Mouse (Mus musculus) midbrain, embryonic 15.5 days (tissue): ENCODE results near the gene Ntmt1. TPM values are rescaled to one million over a fixed set of nuclear protein-coding genes. Genes with fewer than 3 reads are reported as not detected.
A peak's percentile ranks its signal among the peaks of the same experiment; 100 is the strongest.

Source experiments
- ATAC-seq: fragments of 200-750 bp; cut with Nextera tagmentation; replicated peaks from 2 replicates; pipeline ENCODE4 v1.8.0; 2017; ENCODE audit warnings: moderate TSS enrichment
- H3K27ac ChIP-seq: fragments of 300-500 bp; sonication (generic); 2 replicates; pipeline ENCODE4 v1.5.1; 2015; ENCODE audit warnings: mild to moderate bottlenecking, inconsistent platforms
- H3K27me3 ChIP-seq: fragments of 300-500 bp; sonication (generic); replicated peaks from 2 replicates; pipeline ENCODE4 v1.6.1; 2015; ENCODE audit warnings: inconsistent platforms
- H3K36me3 ChIP-seq: fragments of 300-500 bp; sonication (generic); replicated peaks from 2 replicates; pipeline ENCODE4 v1.6.1; 2015; ENCODE audit warnings: inconsistent platforms
- H3K4me1 ChIP-seq: fragments of 300-500 bp; sonication (generic); 2 replicates; pipeline ENCODE4 v1.6.1; 2015; ENCODE audit warnings: inconsistent platforms
- H3K4me2 ChIP-seq: fragments of 300-500 bp; sonication (generic); 2 replicates; pipeline ENCODE4 v1.6.1; 2015; ENCODE audit warnings: inconsistent platforms, mild to moderate bottlenecking, moderate library complexity
- H3K4me3 ChIP-seq: fragments of 300-500 bp; sonication (generic); 2 replicates; pipeline ENCODE4 v1.5.1; 2015; ENCODE audit warnings: mild to moderate bottlenecking, inconsistent platforms
- H3K9ac ChIP-seq: fragments of 300-500 bp; sonication (generic); 2 replicates; pipeline ENCODE4 v1.6.1; 2015; ENCODE audit warnings: mild to moderate bottlenecking, inconsistent platforms
- H3K9me3 ChIP-seq: fragments of 300-500 bp; sonication (generic); 2 replicates; pipeline ENCODE4 v1.6.1; 2016; ENCODE audit warnings: inconsistent platforms
- WGBS: fragments of 180-500 bp; shearing (Covaris S2); methylation state at CpG from one replicate; pipeline ENCODE4 v1.1.7; 2015; ENCODE audit warnings: mixed read lengths; 5-methylcytosine and 5-hydroxymethylcytosine counted together
- polyA plus RNA-seq: library from polyadenylated mRNA; unstranded; fragments of >200 nt; fragmentation: Nextera tagmentation; extraction: Ambion mirVana; gene quantifications from 2 replicates; pipeline ENCODE4 v1.2.1, GENCODE M21; 2015

Ntmt1 gene
- polyA plus RNA-seq = 122 and 123 TPM in 2 replicates

DNA sequence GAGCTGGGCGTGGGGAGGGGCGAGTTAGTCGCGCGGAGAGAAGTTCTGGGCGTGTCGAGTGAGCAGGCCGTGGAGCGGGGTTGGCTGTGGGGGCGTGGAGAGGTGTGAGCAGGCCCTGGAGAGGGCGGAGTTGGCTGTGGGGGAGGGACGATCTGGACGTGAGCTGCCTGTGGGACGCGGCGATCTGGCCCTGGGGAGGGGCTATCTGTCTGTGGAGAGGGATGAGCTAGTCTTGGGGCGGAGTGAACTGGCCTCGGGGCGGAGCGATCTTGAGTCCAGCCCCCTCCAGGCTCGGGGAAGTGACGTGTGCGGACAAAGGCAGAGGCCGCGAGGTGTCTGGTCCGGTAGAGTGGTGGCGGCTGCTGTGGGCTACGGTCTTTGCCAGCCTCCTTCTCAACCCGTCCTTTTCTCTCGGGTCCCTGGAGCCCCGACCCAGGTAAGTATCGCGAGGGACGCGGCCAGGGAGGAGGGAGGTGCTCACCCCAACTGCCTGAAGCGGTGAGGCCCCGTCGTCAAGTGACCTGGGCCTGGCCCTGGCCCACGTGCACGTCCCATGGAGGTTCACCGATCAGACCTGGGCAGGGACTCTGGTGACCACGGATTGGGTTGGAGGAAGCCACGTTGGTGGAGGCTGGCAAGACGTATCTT lies at the start of gene Ntmt1:
Ntmt1 (plus strand) TSS at position 179 of the 648 bp plus-strand sequence.
- Histone ChIP-seq H3K27me3 (no peaks in the 10 kb centered on the region; the same call in 1 of the 2 replicates), H3K36me3 (no peaks in the 10 kb centered on the region), H3K9me3 (no peaks in the 10 kb centered on the region), H3K4me3 (peak within 1 kb of the TSS; percentile 59), H3K9ac (peak within 1 kb of the TSS; percentile 70), H3K4me1 (peaks cover 29% of the 10 kb centered on the region), H3K27ac (peak within 1 kb of the TSS; percentile 75), H3K4me2 (peak within 1 kb of the TSS; percentile 77)
- ATAC-seq = peak; percentile 97
- under 1% methylated on average over 41 of the region's 44 CpGs for WGBS

- H3K4me2 ChIP-seq = peak overlapping the region; percentile 1; the same call in 1 of the 2 replicates
- peak overlapping the region; percentile 30; the same call in 1 of the 2 replicates for H3K27ac ChIP-seq
- no peaks in the 10 kb centered on the region for H3K9me3 ChIP-seq
- no peaks in the 10 kb centered on the region for H3K36me3 ChIP-seq
- no peak overlapping the region for H3K4me3 ChIP-seq
- H3K27me3 ChIP-seq = no peaks in the 10 kb centered on the region
- ATAC-seq = peak; percentile 63
- H3K9ac ChIP-seq = no peak overlapping the region
- H3K4me1 ChIP-seq = peaks cover 13% of the 10 kb centered on the region; the same call in 1 of the 2 replicates
- 3% methylated on average over 17 of the region's 17 CpGs for WGBS
These were observed 49.1 kb upstream of the Ntmt1 start for GRCm38 (mm10) chr2:30758341-30759087.

DNA sequence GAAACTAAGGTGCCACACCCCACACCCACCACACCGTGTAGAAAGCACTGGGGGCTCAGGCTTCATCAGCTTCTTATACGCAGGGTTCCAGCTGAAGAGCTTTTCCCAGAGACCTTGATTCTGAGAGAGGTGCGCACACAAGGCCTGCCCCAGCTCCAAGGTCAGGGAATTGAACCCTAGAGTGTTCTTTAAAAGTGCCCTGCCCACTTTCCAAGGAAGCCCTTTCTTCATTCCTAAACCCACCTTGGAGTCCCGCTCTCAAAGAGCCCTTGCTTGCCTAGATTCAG lies 48.6 kb upstream of the Ntmt1 start:
- no peak overlapping the region for H3K9ac ChIP-seq
- H3K27me3 ChIP-seq = no peaks in the 10 kb centered on the region
- H3K4me1 ChIP-seq = peaks cover 13% of the 10 kb centered on the region; the same call in 1 of the 2 replicates
- no peak overlapping the region for H3K4me2 ChIP-seq
- ATAC-seq = no peak
- H3K9me3 ChIP-seq = no peaks in the 10 kb centered on the region
- WGBS = 52% methylated on average over 4 of the region's 4 CpGs
- no peak overlapping the region for H3K4me3 ChIP-seq
- H3K36me3 ChIP-seq = no peaks in the 10 kb centered on the region
- H3K27ac ChIP-seq = 0 out of 2 replicates have a peak overlapping the region, but pooled peaks have one; percentile 30

GRCm38 (mm10) chr2:30759442-30759841 lies 48.2 kb upstream of the Ntmt1 start:
- Histone ChIP-seq H3K27me3 (no peaks in the 10 kb centered on the region), H3K9me3 (no peaks in the 10 kb centered on the region), H3K4me1 (peaks cover 13% of the 10 kb centered on the region; the same call in 1 of the 2 replicates), H3K27ac (no peak overlapping the region), H3K36me3 (no peaks in the 10 kb centered on the region), H3K4me2 (no peak overlapping the region), H3K9ac (no peak overlapping the region), H3K4me3 (no peak overlapping the region)
- ATAC-seq = no peak
- WGBS = 78% methylated on average over 4 of the region's 4 CpGs

DNA sequence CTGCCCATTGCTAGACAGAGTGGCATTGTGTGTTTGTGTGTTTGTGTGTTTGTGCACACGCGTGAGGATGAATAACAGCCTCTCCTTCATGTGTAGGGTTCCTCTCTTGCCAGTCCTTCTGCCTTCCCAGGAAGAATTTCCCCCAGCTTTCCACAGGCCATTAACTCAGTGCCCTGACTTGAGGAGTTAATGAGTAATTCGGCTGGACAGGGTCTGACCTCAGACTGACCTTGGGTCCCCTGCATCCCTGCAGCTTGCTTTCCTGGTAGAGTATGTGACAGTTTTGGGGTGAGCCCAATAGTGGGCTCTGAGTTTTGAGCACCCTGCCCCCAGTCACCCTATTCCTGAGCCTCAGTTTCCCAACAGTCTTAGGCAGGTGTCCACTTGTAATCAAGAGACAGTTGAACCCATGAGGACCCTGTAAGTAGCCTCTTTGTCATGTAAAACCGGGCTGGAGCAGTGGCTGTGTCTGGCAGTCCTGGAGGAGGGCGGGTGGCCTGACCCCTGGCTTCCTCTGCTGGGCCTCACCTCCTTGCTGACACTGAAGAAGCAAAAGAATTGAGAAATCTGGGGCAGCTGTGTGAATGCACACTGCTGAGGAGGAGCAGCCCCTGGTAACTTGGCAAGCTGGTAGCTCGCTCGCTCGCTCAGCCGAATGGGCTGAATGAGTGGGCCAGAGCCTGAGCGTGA lies 47.6 kb upstream of the Ntmt1 start:
- H3K4me1 ChIP-seq = peaks cover 13% of the 10 kb centered on the region; the same call in 1 of the 2 replicates
- no peak for ATAC-seq
- H3K4me3 ChIP-seq = no peak overlapping the region
- H3K4me2 ChIP-seq = no peak overlapping the region
- H3K9me3 ChIP-seq = no peaks in the 10 kb centered on the region
- no peaks in the 10 kb centered on the region for H3K27me3 ChIP-seq
- H3K36me3 ChIP-seq = no peaks in the 10 kb centered on the region
- H3K27ac ChIP-seq = no peak overlapping the region; the same call in 1 of the 2 replicates
- H3K9ac ChIP-seq = no peak overlapping the region
- 40% methylated on average over 10 of the region's 10 CpGs for WGBS

DNA sequence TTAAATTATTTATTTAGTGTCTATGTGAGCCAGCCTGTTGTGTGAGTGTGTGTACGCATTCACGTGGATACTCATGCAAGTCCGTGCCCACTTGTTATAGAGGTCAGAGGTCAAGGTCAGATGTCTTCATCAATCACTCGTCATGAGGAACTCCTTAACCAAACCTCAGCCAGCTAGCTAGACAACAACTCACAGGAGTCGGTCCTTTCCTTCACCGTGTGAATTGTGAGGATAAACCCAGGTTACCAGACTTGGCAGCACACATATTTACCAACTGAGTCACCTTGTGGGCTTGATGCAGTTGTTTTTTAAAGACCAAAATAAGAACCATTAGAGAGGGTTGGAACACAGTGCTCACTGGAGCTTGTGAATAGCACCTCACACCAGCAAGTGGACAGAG lies 46.9 kb upstream of the Ntmt1 start:
- no peaks in the 10 kb centered on the region for H3K9me3 ChIP-seq
- H3K27ac ChIP-seq = no peak overlapping the region
- H3K4me2 ChIP-seq = no peak overlapping the region
- 29% methylated on average over 6 of the region's 6 CpGs for WGBS
- no peak overlapping the region for H3K4me3 ChIP-seq
- no peaks in the 10 kb centered on the region for H3K27me3 ChIP-seq
- H3K4me1 ChIP-seq = peaks cover 13% of the 10 kb centered on the region; the same call in 1 of the 2 replicates
- H3K36me3 ChIP-seq = no peaks in the 10 kb centered on the region
- ATAC-seq = no peak
- H3K9ac ChIP-seq = no peak overlapping the region

DNA sequence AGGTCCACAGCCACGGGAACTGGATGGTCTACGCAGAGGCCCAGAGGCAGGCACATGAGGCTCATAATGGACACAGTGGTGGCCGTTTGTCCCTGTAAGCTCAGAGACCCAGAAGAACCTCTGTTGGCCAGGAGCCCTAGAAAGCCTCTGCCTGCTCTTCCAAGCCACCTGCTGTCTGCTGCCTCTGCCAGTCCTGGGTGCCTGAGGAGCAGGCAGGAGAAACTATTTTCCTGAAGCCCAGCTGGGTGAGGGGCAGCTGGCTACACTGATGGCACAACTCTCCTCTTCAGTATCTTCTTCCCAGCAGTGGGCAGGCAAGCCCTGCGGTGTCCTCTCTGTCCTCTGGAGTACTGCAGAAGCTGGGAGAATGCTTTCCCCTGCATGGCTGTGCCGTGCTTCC lies 41.2 kb upstream of the Ntmt1 start:
- Histone ChIP-seq H3K27ac (no peak overlapping the region), H3K4me2 (no peak overlapping the region), H3K27me3 (no peaks in the 10 kb centered on the region), H3K4me3 (no peak overlapping the region), H3K4me1 (peaks cover 11% of the 10 kb centered on the region), H3K9me3 (no peaks in the 10 kb centered on the region), H3K9ac (no peak overlapping the region), H3K36me3 (no peaks in the 10 kb centered on the region)
- WGBS = 80% methylated on average over 5 of the region's 5 CpGs
- no peak for ATAC-seq

DNA sequence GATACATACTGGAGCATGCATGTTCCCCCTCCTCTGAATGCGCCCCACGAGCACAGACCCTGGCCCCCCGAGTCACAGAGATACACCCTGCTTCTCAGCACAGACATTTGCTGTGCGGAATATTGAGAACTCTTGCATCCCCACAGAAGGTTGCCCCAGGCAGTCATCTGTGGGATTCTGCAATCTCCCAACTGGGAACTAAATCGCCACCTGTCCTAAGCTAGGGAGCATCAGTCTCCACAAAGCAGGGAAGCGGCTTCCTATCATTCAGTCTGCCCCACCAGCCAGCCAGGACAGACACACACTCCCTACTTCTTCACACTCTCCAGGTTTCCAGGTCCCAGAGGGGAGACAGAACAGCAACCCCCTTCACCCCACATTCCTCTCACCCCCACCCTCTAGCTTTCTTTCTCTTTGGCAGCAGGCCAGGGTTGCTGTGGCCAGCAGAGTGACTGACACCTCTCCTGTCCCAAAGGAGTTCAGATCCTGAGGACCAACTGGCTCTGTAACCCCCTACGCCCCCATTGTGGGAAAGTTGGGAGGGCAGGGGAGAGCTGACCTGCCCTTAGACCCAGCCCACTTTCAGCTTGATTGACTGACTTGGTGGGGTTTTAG lies 39.9 kb upstream of the Ntmt1 start:
- Histone ChIP-seq H3K4me3 (no peak overlapping the region), H3K4me1 (peaks cover 22% of the 10 kb centered on the region), H3K9ac (no peak overlapping the region), H3K36me3 (no peaks in the 10 kb centered on the region), H3K27me3 (no peaks in the 10 kb centered on the region), H3K27ac (no peak overlapping the region), H3K9me3 (no peaks in the 10 kb centered on the region), H3K4me2 (no peak overlapping the region)
- ATAC-seq = no peak
- 71% methylated on average over 7 of the region's 7 CpGs for WGBS

GRCm38 (mm10) chr2:30768529-30768928 lies 39.1 kb upstream of the Ntmt1 start:
- peaks cover 26% of the 10 kb centered on the region for H3K4me1 ChIP-seq
- no peaks in the 10 kb centered on the region for H3K36me3 ChIP-seq
- no peak overlapping the region for H3K27ac ChIP-seq
- no peak overlapping the region for H3K9ac ChIP-seq
- no peaks in the 10 kb centered on the region for H3K27me3 ChIP-seq
- H3K4me3 ChIP-seq = no peak overlapping the region
- no peak for ATAC-seq
- no peak overlapping the region for H3K4me2 ChIP-seq
- H3K9me3 ChIP-seq = no peaks in the 10 kb centered on the region
- 85% methylated on average over 5 of the region's 5 CpGs for whole genome bisulfite sequencing

- Histone ChIP-seq H3K4me1 (peaks cover 26% of the 10 kb centered on the region), H3K27me3 (no peaks in the 10 kb centered on the region), H3K27ac (no peak overlapping the region), H3K9me3 (no peaks in the 10 kb centered on the region), H3K4me2 (no peak overlapping the region), H3K36me3 (no peaks in the 10 kb centered on the region), H3K9ac (no peak overlapping the region), H3K4me3 (no peak overlapping the region)
- 59% methylated on average over 6 of the region's 6 CpGs for WGBS
- ATAC-seq = no peak
These were observed 38.4 kb upstream of the Ntmt1 start for GRCm38 (mm10) chr2:30769187-30769586.

GRCm38 (mm10) chr2:30771368-30771805 lies 36.2 kb upstream of the Ntmt1 start:
- Histone ChIP-seq H3K36me3 (no peaks in the 10 kb centered on the region), H3K9ac (peak overlapping the region; percentile 46), H3K27me3 (no peaks in the 10 kb centered on the region), H3K4me2 (peak overlapping the region; percentile 92), H3K4me1 (peaks cover 26% of the 10 kb centered on the region), H3K27ac (peak overlapping the region; percentile 75), H3K9me3 (no peaks in the 10 kb centered on the region), H3K4me3 (peak overlapping the region; percentile 43)
- peak; percentile 22 for ATAC-seq
- WGBS = under 1% methylated on average over 45 of the region's 51 CpGs
